Comparison of ENCODE assay signal across 8 mouse cellular contexts in the genomic region with DNA sequence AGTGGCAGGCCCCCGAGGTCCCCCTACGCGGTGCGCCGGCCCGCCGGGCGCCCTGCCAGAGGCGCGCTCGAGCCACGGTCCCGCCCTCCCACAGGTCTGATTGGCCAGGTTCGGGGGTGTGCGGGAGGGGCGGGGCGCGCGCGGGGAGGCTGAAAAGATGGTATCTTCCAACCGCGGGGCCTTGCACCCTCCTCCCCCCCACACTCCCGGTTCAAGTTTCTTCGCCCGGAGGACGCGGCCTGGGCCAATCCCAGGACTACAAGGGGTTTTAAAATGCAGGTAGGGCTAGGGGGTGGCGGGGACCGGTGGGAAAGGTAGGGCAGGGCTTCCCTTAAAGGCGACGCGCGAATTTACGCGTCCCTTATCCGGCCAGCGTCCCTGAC. TPM values are rescaled to one million over a fixed set of nuclear protein-coding genes. Genes with fewer than 3 reads are reported as not detected.
DNase-seq lines count a peak whose midpoint lies in the region; ATAC-seq lines count a peak whose summit lies in the region.

No protein-coding gene starts in this region.

- peak overlapping the region; percentile 64 for H3K9ac ChIP-seq in intestine, embryonic 14.5 days (ENCODE audit: low read length)

- ATAC-seq in intestine, embryonic 14.5 days (replicated peaks; ENCODE audit: low FRiP score, low TSS enrichment, low read depth), result peak; percentile 94
- ATAC-seq in megakaryocyte progenitor cell, adult 5-6 weeks (replicated peaks; ENCODE audit: poor library complexity), result peak; percentile 79

- H3K4me3 ChIP-seq in intestine, embryonic 14.5 days (ENCODE audit: low read depth, low read length), result peak overlapping the region; percentile 79

- peak overlapping the region; percentile 97 for H3K4me2 ChIP-seq in intestine, embryonic 14.5 days (ENCODE audit: low read length)

- peak overlapping the region; percentile 52; the same call in 1 of the 2 replicates for H3K27ac ChIP-seq in intestine, embryonic 14.5 days (ENCODE audit: low read depth)

- under 1% methylated on average over 36 of the region's 37 CpGs for WGBS in intestine, embryonic 14.5 days

- H3K36me3 ChIP-seq in intestine, embryonic 14.5 days (ENCODE audit: control insufficient read depth, insufficient read depth, low read length), result no peaks in the 10 kb centered on the region

- no peaks in the 10 kb centered on the region; the same call in 1 of the 2 replicates for H3K27me3 ChIP-seq in intestine, embryonic 14.5 days (replicated peaks; ENCODE audit: control insufficient read depth, insufficient read depth, low read length)

- no peaks in the 10 kb centered on the region for H3K9me3 ChIP-seq in intestine, embryonic 14.5 days (ENCODE audit: control insufficient read depth, low read length)

- intact Hi-C loops in gastrocnemius, postnatal 36 days (cut with DNase I), result loop anchor here (5.0 kb wide), 1 partner anchor 43 kb away; no protein-coding TSS in a partner anchor
- intact Hi-C loops in left cerebral cortex, postnatal 10 days (cut with DNase I), result loop anchor here (5.0 kb wide), 1 partner anchor 58 kb away; no protein-coding TSS in a partner anchor

- DNase-seq in adrenal gland, adult 2 months, result peak; percentile 99
- peak; percentile 97 for DNase-seq in embryo, embryonic 10.5 days (ENCODE audit: low spot score)
- peak; percentile 95 to 97 for DNase-seq in gastrocnemius, postnatal 36 days
- DNase-seq in intestine, embryonic 14.5 days (ENCODE audit: low spot score), result peak; percentile 98
- peak; percentile 95 to 99 for DNase-seq in left cerebral cortex, postnatal 10 days (ENCODE audit: extremely low spot score in 1 of 2, low spot score in 2 of 2)
- peak; percentile 98 for DNase-seq in right cerebral cortex, postnatal 10 days (ENCODE audit: low spot score in 2 of 2)
- DNase-seq in urinary bladder, postnatal 14 days (ENCODE audit: low spot score), result peak; percentile 97

- H3K4me1 ChIP-seq in intestine, embryonic 14.5 days (replicated peaks; ENCODE audit: control insufficient read depth, insufficient read depth, low read length), result peaks cover 52% of the 10 kb centered on the region

RNA-seq across cellular contexts. Expression of a gene that starts 0.3 kb away (rescaled TPM):
- total RNA-seq in adrenal gland, adult 2 months (2021), result 10 to 100 TPM; 19.0 to 26.9 TPM
- 35.3 and 38.0 TPM in 2 replicates for polyA plus RNA-seq in adrenal gland, adult 2 months (2012; rRNA removed)
- 10 to 100 TPM; 24.0 to 26.5 TPM for total RNA-seq in gastrocnemius, postnatal 36 days (2021)
- polyA plus RNA-seq in intestine, embryonic 14.5 days (2014; fragmentation: Nextera tagmentation; extraction: Ambion mirVana), result 10.9 and 11.2 TPM in 2 replicates
- total RNA-seq in left cerebral cortex, postnatal 10 days (2021), result 10 to 100 TPM; 58.9 to 59.6 TPM
- total RNA-seq in megakaryocyte progenitor cell, adult 5-6 weeks (2015), result 0.39 and 0.64 TPM in 2 replicates
- total RNA-seq in megakaryocyte progenitor cell, adult 5-6 weeks (2017), result 0.46 and 1.6 TPM in 2 replicates

RNA-seq across cellular contexts. Expression of a gene that starts 30.6 kb away (rescaled TPM):
- total RNA-seq in adrenal gland, adult 2 months (2021), result under 1 TPM; 0.69 to 0.76 TPM
- polyA plus RNA-seq in adrenal gland, adult 2 months (2012; rRNA removed), result 0.85 and 1.4 TPM in 2 replicates
- total RNA-seq in gastrocnemius, postnatal 36 days (2021), result 1 to 10 TPM in 1 of 2 experiments, under 1 TPM in 1; 0.74 to 1.3 TPM
- polyA plus RNA-seq in intestine, embryonic 14.5 days (2014; fragmentation: Nextera tagmentation; extraction: Ambion mirVana), result 0.28 and 0.67 TPM in 2 replicates
- 1 to 10 TPM; 7.6 to 7.8 TPM for total RNA-seq in left cerebral cortex, postnatal 10 days (2021)
- not detected in 2 replicates for total RNA-seq in megakaryocyte progenitor cell, adult 5-6 weeks (2015)
- total RNA-seq in megakaryocyte progenitor cell, adult 5-6 weeks (2017), result not detected in 2 replicates

RNA-seq across cellular contexts. Expression of a gene that starts 58.7 kb away (rescaled TPM):
- 1 to 10 TPM; 1.0 to 1.6 TPM for total RNA-seq in adrenal gland, adult 2 months (2021)
- 7.5 and 9.0 TPM in 2 replicates for polyA plus RNA-seq in adrenal gland, adult 2 months (2012; rRNA removed)
- under 1 TPM in 1 of 2 experiments, not detected in 1; 0.26 TPM for total RNA-seq in gastrocnemius, postnatal 36 days (2021)
- 4.7 and 5.1 TPM in 2 replicates for polyA plus RNA-seq in intestine, embryonic 14.5 days (2014; fragmentation: Nextera tagmentation; extraction: Ambion mirVana)
- total RNA-seq in left cerebral cortex, postnatal 10 days (2021), result 100 to 1,000 TPM; 159 to 168 TPM
- 0.10 and 0.51 TPM in 2 replicates for total RNA-seq in megakaryocyte progenitor cell, adult 5-6 weeks (2015)
- not detected in 2 replicates for total RNA-seq in megakaryocyte progenitor cell, adult 5-6 weeks (2017)

Comparison
In these comparisons a context has a peak if more than half of its experiments do, and no peak if none do; other contexts are left out.
1. Peak in every context shown above with its lines: DNase-seq, ATAC-seq, H3K4me3 ChIP-seq and H3K27ac ChIP-seq.
2. RNA of a gene that starts 0.3 kb away (total RNA-seq): 58.9 to 59.6 TPM in left cerebral cortex, postnatal 10 days, 19.0 to 26.9 TPM in adrenal gland, adult 2 months and 24.0 to 26.5 TPM in gastrocnemius, postnatal 36 days; 0.39 to 1.6 TPM in megakaryocyte progenitor cell, adult 5-6 weeks; every median in the first group is over 4 times any median in the second.
3. RNA of a gene that starts 58.7 kb away (total RNA-seq): 159 to 168 TPM in left cerebral cortex, postnatal 10 days; 1.0 to 1.6 TPM in adrenal gland, adult 2 months, 0.26 TPM in gastrocnemius, postnatal 36 days and 0.10 to 0.51 TPM in megakaryocyte progenitor cell, adult 5-6 weeks; every median in the first group is over 10 times any median in the second.